Mouse (Mus musculus) gastrocnemius, adult 8-10 months (tissue): ENCODE results near the gene Ccdc113. TPM values are rescaled to one million over a fixed set of nuclear protein-coding genes. Genes with fewer than 3 reads are reported as not detected.
"Not testable (repeated sequence)": the region's sequence is repeated elsewhere in the genome, so short reads cannot be mapped to it uniquely, and the experiment has no call there.

ENCODE experiments used
- DNase-seq, 2 experiments: peaks; one replicate each; pipeline ENCODE4 v3.0.0; 2022; ENCODE audit warnings: low spot score in 2 of 2
- total RNA-seq, 4 experiments: library from RNA; stranded (reverse); gene quantifications; 2 replicates each; pipeline ENCODE4 v1.2.4; 2022

Gene Ccdc113
- total RNA-seq, 4 experiments from 2014 or later = not detected

DNA sequence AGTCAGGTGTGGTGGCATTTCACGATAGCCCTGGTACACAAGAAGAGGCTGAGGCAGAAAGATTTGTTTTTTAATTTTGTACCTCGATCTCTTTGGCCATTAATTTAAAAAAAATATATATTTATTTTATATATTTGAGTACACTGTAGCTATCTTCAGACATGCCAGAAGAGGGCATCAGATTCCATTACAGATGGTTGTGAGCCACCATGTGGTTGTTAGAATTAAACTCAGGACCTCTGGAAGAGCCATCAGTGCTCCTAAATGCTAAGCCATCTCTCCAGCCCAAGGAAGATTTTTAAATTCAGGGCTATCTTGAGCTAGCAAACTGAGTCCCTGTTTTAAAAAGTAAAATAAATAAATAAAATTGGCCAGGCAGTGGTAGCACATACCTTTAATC, 68.3 kb downstream of the Ccdc113 start:
- no peak for DNase-seq

DNA sequence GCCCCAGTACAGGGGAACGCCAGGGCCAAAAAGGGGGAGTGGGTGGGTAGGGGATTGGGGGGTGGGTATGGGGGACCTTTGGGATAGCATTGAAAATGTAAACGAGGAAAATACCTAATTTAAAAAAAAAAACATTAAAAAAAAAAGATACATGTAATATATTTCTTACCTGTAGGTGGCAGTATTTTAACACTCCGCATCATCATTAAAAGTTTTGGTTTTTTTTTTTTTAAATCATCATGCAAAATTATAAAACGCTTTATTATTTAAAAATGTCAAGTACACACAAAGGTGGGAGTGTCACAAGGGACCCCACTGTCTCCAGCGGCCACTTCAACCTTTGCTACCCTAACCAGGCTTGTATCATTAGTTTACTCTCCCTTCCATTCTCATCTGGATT, 72.6 kb downstream of the Ccdc113 start:
- DNase-seq = not testable (repeated sequence)

DNA sequence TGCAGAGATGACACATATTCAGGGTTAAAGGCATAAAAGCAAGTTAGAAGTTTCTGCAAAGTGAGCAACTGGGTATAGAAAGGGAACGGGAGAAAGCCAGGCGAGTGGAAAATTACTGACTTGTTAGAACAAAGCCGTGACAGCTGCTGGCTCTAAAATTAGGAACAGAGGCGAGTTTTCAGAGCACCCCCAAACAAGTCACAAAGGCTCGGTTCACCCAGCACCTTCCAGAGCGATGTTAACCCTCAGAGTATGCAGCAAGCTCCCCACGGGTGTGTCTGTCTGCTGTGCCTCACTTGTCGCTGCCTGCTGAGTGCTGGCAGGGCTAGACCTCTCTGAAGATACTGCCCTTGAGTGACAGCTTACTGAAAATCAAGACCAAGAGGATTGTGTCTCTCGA, 73.3 kb downstream of the Ccdc113 start:
- no peak for DNase-seq

Other genes with a start within 250 kb of the Ccdc113 start
- gene Cngb1, start 227.5 kb upstream of the Ccdc113 start, total RNA-seq = under 1 TPM in 3 of 4 experiments, not detected in 1; 0.05 to 0.16 (median 0.07) TPM
- not detected for gene Tepp, start 223.5 kb upstream of the Ccdc113 start, total RNA-seq
- 1 to 10 TPM; 2.8 to 3.8 (median 2.9) TPM for gene Zfp319, start 202.1 kb upstream of the Ccdc113 start, total RNA-seq
- 1 to 10 TPM; 4.0 to 7.4 (median 6.1) TPM for gene Usb1, start 201.8 kb upstream of the Ccdc113 start, total RNA-seq
- 10 to 100 TPM; 13.0 to 18.3 (median 14.1) TPM for gene Mmp15, start 181.8 kb upstream of the Ccdc113 start, total RNA-seq
- 1 to 10 TPM; 3.6 to 6.4 (median 5.3) TPM for gene Cfap20, start 99.2 kb upstream of the Ccdc113 start, total RNA-seq
- gene Csnk2a2, start 44.0 kb upstream of the Ccdc113 start, total RNA-seq = 10 to 100 TPM; 19.8 to 24.9 (median 22.2) TPM
- not detected for gene Prss54, start 42.3 kb downstream of the Ccdc113 start, total RNA-seq
- under 1 TPM; 0.25 to 0.67 (median 0.47) TPM for gene Gins3, start 99.4 kb downstream of the Ccdc113 start, total RNA-seq
- 1 to 10 TPM; 3.6 to 4.0 (median 3.9) TPM for gene Ndrg4, start 142.9 kb downstream of the Ccdc113 start, total RNA-seq
- 10 to 100 TPM; 14.2 to 15.5 (median 14.9) TPM for gene Setd6, start 181.8 kb downstream of the Ccdc113 start, total RNA-seq